Mouse (Mus musculus): ENCODE data around the gene Ap2s1. TPM values are rescaled to one million over a fixed set of nuclear protein-coding genes. Genes with fewer than 3 reads are reported as not detected.

Ap2s1 gene
- total RNA-seq, 2 experiments from 2014 or later, result 317 TPM

DNA sequence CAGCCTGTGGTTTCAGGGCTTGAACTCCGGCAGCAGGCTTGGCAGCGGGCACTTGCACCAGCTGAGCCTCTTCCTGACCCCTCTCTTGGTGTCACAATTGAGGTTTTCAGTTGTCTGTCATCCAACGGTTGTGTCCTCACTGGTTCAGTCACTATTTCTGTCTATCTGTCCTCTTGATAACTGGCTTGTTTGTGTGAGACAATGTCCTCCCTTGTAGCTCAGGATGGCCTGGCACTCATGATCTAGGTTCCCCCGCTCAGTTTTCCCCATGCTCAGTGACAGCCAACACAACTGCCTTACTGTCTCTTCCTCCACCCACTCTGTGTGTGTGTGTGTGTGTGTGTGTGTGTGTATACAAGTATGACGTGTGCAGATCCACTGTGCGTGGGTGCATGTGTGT is 9.4 kb downstream of the Ap2s1 start:
- no peak for DNase-seq
- intact Hi-C loops (cut with DNase I), result loop anchor here (10.0 kb wide), 1 partner anchor 147 kb away; the partner anchor contains the start of gene Gng8

DNA sequence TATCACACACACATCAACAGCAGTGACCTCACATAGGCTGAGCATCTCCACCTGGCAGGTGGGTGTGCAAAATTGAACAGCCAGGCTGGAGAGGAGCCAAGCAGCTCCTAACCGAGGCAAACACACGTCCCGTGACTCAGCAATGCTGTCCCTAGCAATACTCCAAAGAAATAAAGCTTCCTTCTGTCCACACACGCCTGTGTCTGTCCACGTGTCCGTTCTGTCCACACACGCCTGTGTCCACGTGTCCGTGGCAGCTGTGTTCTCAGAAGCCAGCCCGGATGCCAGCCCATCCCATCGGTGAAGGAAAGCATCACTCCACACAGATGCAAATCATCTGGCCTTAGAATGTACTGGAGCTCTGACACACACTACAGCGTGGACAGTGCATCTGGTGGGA is 13.8 kb downstream of the Ap2s1 start:
- no peak for DNase-seq
- intact Hi-C loops (cut with DNase I), result no loop called here

DNA sequence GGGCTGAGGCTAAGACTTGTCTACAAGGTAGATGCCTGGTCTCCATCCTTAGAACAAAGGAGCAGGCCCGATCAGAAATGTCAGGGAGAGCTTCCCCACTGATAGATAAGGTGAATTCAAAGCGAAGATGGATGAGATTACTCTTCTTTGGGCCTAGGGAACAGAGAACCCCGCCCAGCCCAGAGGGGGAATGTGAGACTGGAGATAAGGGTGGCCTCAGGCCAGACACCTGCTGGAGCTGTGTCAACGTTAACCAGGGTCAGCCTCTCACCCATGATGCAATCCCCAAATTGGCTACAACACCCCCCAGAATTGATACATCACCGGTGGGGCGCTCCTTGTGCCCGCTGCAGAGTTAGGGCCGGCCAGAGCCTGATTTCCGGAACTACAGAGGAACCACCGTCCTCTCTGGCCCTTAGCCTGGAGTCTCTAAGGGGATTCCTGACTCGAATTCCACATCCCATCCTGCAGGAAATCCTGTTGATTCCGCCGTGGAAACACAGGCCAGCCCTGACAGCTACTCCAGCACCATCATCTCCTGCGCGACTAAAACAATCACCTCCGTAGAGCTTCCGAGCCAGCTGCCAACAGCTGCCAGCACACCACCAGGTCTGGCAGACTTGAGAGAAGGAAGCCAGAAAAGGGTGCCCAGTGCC is 17.3 kb downstream of the Ap2s1 start:
- intact Hi-C loops (cut with DNase I), result no loop called here
- DNase-seq, result no peak

DNA sequence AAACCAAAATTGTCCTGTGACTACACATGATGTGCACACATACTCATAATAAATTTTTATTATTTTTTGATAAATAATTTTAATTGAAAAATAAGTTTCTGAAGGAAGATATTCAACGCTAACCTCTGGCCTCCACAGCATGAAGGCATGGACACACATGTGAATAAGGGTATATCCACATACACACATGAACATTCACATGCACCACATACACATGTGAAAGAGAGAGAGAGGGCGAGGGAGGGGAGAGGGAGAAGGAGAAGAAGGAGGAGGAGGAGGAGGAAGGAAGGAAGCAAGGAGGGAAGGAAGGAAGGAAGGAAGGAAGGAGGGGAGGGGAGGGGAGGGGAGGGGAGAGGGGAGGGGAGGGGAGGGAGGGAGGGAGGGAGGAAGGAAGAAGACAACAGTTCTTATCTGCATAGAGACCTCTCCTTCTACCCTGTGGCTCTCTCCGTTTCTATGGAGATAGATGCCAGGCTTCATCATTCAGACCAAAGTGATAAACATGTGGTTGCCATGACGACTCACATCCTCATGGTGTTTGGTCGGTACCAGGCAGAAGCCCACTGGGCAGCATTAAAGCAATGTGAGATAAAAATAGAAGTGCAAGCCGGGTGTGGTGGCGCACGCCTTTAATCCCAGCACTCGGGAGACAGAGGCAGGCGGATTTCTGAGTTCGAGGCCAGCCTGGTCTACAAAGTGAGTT is 20.8 kb downstream of the Ap2s1 start:
- DNase-seq, result no peak
- intact Hi-C loops (cut with DNase I), result no loop called here

DNA sequence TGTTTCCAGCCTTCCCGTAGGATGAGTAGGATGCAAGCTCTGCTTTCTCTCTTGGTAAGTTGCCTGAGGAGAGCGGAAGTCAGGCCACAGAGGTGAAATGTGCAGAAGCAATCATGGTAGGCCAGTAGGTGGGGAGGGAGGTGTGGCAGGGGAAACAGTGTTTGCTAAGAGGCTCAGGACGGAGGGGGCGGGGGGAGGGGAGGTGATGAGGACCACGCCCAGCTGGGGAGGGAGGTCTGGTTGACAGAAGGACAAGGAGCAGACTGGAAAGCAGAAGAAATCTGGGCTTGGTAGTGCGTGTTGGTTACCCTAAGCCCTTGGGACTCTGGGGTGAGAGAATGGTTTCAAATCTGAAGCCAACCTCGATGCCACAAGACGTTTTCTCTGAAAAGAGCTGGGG is 22.1 kb downstream of the Ap2s1 start:
- intact Hi-C loops (cut with DNase I), result no loop called here
- peak; percentile 23 for DNase-seq

DNA sequence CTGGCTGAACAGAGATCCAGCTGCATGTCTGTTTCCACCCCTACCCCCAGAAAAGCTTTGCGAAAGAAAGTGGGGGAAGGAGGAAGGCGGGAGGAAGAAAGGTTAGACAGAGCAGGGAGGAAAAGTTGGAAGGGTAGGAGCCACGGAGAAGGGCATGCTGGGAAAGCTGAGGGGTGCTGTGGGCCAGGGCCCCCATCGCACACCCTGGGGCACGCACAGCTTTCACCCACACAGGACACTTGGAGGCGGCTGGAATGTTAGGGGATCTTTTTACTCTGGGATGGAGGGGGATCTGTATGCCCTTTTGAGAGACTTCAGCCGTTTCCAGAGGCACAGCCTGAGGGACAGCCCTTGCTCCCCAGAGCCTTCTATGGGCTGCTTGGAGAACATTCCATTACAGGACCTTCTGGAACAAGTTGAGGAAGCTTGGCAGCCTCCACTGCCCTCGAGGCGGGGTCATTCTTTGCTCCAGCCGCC is 22.8 kb downstream of the Ap2s1 start:
- intact Hi-C loops (cut with DNase I), result no loop called here
- DNase-seq, result no peak

DNA sequence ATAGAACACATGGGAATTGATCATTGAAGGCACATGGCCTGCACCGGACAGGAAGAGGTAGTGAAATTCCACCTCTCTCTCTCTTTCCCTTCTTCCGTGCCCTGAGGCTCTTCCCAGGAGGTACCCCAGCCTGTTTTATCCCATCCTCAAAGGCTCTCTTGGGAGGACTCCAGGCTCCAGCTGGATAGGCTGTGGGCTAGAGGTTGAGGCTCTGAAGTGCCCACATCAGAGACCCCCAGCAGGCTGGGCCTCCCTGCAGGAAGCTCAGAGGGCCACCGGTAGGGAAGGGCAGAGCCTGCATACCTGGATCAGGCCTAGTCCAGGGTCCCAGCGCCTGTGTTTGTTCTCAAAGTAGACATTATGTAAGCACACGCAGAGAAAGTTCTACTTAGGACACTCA is 23.4 kb downstream of the Ap2s1 start:
- intact Hi-C loops (cut with DNase I), result no loop called here
- no peak for DNase-seq

DNA sequence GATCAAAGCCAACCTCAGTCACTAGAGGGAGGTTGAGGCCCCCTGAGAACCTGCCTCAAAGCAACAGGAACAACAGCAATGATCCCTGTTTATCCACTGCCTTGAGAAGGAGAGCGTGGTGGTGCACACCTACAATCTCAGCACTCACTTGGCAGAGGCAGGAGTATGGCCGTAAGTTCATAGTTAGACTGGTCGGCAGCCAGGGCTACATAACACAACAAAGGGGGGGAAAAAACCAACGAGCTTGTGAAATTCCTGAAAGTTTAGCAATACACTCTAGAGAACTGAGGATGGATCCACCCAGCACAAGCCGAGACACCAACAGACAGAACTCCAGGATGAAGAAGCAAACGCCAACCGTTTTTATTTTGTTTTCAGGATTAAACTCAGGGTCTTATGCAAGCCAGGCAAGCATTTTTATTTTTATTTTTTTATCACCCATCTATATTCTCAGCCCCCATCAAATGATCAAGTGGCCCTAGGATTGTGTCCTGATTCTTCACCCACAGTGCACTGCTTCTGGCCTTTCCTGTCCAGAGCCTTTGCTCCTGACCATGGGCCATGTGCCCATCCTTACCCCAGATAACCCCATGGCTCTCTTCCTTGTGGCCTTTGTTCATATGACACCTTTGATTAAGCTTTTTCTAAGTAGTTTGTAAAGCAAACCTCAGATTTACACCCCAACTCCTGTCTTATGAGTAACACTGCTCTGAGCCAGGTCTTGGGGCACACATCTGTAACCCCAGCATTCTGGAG is 25.4 kb downstream of the Ap2s1 start:
- intact Hi-C loops (cut with DNase I), result no loop called here
- DNase-seq, result no peak

DNA sequence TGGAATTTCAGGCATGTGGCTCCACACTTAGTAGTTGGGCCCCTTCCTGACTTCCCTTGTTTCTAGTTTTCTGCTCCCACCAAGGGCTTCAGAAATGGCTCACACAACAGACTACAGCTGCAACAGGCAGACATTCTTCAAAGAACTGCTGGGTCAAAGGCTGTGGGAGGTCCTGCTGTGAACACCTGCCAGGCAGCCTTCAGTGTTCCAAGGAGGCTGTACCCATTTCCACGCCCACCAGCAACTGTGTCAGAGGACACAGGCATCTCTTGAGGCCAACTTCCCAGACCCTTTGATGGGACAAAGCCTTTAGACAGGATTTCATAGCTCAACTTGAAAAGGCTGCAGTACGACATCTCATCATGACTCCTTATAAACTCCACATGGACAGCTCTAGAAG is 28.2 kb downstream of the Ap2s1 start:
- DNase-seq, result no peak
- intact Hi-C loops (cut with DNase I), result no loop called here

DNA sequence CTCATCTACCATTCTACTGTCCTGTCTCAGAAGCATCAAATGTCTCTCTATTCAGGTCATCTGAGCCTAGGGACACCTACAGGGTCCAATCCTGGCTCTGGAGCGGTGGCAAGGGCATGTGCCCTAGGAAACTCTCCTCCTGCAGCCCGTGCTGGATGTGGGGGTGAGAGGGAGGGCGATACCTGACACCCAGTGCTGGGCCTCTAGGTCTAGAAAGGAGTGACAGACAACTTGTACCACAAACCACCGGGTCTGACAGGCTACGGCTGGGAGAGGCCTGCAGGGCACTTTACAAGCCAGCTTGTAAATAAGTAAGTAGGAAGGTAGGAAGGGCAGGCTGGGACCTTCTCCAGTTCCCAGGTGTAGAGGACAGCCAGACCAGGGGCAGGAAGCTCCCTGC is 37.7 kb downstream of the Ap2s1 start:
- DNase-seq, result no peak
- intact Hi-C loops (cut with DNase I), result no loop called here

DNA sequence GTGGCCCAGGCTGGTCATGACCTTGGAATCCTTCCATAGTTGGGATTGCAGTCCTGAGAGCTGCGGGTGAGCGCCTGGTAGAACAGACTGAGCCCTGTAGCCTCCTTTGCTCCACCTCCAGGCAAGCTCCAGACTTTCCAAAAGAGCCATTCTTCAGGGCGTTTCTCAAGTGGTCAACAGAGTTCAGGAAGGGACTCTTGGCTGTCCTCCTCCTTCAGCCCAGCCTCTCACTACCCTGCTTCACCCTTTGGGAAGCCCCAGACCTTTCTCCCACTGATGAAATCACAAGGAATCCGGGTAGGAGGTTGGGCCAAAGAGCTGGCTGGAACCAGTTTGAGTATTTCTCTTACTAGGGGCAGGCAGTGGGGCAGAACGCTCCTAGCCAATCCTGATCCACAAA is 41.9 kb downstream of the Ap2s1 start:
- no peak for DNase-seq
- intact Hi-C loops (cut with DNase I), result no loop called here

DNA sequence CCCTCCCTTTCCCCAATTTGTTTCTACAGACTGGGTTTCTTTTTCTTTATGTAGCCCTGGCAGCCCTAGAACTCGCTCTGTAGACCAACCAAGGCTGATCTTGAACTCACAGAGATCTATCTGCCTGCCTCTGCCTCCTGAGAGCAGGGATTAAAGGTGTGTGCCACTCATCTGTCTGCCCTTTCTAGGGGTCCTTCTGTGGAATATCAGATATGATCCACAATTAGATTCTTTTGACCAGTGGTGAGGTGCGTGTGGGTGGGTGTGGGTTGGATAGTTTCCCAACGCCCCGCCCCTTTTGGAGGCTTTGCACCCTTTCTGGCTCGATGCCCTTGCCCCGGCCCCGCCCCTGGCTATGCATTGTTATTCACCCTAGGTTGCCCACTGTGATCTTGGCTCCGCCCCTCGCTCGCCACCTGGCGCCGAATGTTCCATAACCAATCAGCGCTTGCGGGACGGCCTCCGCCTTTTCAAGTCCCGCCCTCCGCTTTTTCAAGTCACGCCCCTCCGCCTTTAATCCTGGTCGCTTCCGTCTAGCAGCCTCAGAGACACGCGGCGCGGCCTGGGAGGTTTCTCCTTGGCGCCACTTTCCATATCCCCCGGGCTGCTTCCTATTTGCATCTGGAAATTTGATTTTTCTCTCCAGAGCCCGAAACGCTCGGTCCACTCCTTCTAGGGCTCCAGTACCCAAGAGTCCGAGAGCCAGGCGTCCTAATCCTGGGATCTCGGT is 42.8 kb downstream of the Ap2s1 start, which contains the start of gene Slc1a5:
TSS of gene Slc1a5 (plus strand) at position 516 of the 730 bp plus-strand sequence.
- peak; percentile 91 for DNase-seq
- intact Hi-C loops (cut with DNase I), result no loop called here

DNA sequence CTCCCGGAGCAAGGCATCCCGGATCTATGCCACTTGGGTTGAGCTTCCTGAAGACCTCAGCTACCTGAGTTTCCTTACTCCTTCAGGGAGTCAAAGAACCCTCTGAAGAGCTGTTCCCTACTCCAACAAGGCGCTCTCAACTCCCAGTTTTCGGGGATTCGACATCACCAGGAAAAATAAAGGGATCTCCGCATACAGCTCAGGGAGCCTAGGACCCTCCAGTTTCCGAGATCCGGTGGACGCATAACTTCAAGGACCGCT is 43.3 kb downstream of the Ap2s1 start:
- intact Hi-C loops (cut with DNase I), result no loop called here
- no peak for DNase-seq

DNA sequence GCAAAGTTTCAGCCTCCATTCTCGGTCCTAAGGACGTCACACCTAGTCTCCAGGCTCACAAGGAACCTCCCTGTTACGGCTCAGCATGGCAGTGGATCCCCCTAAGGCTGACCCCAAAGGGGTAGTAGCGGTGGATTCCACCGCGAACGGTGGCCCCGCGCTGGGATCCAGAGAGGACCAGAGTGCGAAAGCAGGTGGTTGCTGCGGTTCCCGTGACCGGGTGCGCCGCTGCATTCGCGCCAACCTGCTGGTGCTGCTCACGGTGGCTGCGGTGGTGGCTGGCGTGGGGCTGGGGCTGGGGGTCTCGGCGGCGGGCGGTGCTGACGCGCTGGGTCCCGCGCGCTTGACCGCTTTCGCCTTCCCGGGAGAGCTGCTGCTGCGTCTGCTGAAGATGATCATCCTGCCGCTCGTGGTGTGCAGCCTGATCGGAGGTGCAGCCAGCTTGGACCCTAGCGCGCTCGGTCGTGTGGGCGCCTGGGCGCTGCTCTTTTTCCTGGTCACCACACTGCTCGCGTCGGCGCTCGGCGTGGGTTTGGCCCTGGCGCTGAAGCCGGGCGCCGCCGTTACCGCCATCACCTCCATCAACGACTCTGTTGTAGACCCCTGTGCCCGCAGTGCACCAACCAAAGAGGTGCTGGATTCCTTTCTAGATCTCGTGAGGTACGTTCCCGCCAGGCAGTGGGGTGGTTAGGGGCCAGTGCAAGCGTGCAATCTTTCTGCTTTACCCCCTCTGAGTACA is 43.8 kb downstream of the Ap2s1 start:
- intact Hi-C loops (cut with DNase I), result no loop called here
- peak; percentile 27 for DNase-seq

DNA sequence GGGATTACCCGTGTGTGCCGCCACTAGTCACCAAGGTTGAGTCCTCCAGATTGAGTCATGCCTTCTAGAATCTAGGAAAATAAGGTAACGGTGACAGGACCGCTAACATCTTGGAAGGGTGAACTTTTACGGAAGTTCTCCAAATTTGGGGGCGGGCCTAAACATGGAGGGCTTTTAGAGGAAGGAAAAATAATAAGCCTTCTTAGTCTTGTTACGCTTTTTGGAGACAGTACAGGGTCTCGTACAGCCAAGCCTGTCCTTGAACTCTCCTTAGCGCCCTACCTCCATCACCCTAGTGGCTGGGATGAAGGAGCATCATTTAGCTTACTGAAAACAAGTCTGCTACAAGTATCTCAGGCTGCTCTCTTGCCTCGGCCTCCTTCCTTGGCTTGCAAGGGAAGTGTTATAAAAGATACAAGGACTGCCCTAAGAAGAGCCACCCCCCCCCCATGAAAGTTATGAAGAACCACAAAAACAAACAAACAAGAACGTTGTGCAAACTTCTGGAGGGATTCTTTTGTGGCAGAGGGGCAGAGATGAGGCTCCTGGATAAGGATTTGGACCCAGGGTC is 44.4 kb downstream of the Ap2s1 start:
- intact Hi-C loops (cut with DNase I), result no loop called here
- no peak for DNase-seq

DNA sequence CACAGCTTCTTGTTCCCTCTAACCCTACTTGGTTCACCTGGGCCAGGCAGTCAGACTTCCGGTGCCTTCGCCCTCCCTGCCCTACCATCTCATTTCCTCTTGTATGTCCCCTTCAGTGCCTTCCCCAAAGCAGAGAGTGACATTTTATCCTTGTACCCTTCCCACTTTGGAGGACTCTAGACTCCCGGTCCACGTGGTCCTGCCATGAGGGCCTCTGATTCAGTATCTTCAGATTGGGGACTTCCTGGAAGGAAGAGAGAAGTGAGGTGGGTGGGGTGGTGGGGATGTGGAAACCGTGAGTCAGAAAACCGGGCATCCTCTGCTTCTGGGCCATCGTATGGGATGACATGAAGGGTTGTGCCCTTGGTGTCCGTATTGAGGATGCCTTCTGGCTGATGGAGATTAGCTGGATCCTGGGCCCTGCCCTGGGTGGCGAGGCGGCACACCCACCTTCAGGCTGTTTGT is 45.0 kb downstream of the Ap2s1 start:
- intact Hi-C loops (cut with DNase I), result no loop called here
- DNase-seq, result no peak

DNA sequence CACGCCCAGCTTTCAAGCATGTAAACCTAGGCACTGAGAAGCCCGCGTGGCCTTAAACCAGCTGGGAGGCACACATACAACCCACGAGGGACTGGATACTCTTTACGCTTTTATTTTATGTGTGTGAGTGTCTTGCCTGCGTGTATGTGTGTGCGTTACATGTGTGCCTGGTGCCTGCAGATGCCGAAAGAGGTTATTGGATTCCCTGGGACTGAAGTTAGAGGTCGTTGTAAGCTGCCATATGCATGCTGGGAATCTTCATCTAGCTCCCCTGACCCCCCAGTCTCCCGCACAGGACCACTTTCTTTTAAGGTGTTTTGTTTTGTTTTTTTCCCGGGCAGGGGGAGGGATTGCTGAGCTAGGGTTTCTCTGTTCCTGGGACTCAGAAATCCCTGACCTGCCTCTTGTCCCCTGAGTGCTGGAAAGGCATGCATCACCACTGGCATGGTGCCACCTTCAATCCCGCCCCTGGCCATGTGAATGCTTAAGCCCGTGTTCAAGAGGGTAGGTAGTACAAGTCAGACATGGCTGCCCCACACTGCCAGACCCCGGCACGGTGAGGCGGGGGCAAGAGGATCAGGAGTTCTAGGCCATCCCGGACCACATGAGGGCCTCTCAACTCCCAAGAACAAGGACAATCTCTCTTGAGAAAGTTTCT is 45.7 kb downstream of the Ap2s1 start:
- intact Hi-C loops (cut with DNase I), result no loop called here
- peak; percentile 54 for DNase-seq

DNA sequence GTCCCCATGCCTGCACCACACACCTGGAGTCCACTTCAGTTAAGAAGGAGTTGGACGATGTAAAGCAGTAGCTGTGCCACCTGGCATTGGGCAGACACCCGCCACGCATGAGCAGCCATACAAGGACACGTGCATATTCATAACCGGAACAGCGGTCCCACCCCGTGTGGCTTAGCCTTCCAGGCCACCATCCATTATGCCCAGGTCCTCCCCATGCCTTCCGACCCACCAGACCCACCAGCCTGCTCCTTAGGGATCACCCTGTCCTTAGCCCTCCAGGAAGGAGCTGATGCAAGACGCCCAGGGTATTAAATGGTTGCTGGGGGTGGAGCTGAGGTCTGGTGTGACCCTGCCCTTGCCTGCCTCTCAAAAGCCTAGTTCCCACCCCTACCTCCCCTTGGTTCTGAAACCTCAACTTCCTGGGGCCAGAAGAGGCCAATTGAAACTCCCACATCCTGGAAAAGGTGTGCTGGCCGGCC is 46.3 kb downstream of the Ap2s1 start:
- intact Hi-C loops (cut with DNase I), result no loop called here
- DNase-seq, result no peak

DNA sequence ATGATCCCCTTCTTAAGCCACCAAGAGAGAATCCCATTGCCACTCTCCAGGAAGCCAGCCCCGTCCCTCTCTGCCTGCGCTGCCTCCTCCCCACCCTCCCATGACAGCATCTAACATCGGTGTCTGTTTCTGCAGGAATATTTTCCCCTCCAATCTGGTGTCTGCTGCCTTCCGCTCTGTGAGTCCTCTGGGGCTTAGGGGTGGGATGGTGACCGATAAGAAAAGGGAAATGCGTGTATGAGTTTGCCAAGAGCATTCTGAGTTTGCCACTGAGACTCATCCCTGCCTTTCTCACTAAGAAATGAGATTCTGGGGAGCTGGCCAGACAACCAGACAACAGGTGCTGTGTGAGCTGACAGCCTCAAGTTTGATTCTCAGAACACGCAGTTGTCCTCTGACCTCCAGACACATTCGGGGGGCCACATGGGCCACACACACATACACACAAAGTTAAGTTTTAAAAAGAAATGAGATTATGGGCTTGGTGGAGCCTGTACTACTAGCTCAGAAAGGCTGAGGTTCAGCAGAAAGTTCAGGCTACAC is 47.4 kb downstream of the Ap2s1 start:
- no peak for DNase-seq
- intact Hi-C loops (cut with DNase I), result no loop called here
